Mouse (Mus musculus): ENCODE measurements at regions not wholly inside any gene's neighbourhood (a gene's known extent, or its start where the extent isn't known, plus 50 kb on each side); places are given as distances from the start of the nearest gene placed in this dataset.

DNA sequence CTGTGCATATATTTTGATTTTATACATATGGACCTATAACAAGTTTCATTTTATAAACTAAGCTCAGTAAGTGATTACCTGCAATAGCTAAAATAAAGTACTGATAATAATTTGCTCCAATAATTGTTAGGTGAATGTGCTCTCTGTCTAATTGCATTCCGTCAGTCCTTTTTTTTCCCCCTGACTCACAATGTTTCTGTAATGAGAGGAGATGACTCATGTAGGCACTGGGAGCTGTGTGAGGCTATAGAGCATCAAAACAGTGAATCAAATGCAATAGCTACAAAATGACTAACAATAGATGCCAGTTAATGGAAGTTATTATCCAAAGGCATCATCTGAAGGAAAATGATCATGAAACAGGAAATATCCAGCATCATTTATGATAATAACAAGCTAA, 451.3 kb downstream of the Epha3 start:
- Histone ChIP-seq H3K4me3 (no peak overlapping the region), H3K9me3 (no peaks in the 10 kb centered on the region), H3K4me2 (no peak overlapping the region), H3K4me1 (no peaks in the 10 kb centered on the region), H3K9ac (no peak overlapping the region), H3K27ac (no peak overlapping the region), H3K36me3 (no peaks in the 10 kb centered on the region), H3K27me3 (no peaks in the 10 kb centered on the region)
- ATAC-seq (ENCODE audit: borderline replicate concordance, extremely low read depth, low FRiP score, low TSS enrichment): no peak
- WGBS: 92% methylated on average over 1 of the region's 1 CpGs

DNA sequence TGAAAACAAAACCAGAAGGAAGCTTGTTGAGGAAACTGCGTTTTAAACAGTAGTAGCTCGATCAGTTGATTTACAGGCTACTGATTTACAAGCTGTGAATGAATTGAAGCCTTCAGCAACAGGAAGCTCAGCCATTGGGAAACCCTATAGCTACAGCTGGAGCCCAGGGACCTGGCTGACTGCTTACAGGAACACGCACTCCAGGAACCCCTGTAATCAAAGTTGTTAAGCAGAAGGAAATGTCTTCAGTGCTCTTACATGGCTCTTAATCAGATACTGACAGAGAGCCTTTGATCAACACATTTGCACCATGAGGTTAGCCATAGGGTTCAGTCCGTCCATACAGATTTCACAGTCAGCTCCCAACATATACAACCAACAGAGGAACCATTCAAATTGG, 411.7 kb downstream of the Epha3 start:
- ATAC-seq (ENCODE audit: borderline replicate concordance, extremely low read depth, low FRiP score, low TSS enrichment): peak; percentile 86; the same call in 1 of the 2 replicates
- no peaks in the 10 kb centered on the region for H3K27me3 ChIP-seq
- no peaks in the 10 kb centered on the region for H3K36me3 ChIP-seq
- H3K4me1 ChIP-seq: no peaks in the 10 kb centered on the region
- 26% methylated on average over 4 of the region's 4 CpGs for WGBS
- H3K27ac ChIP-seq: peak overlapping the region; percentile 6; the same call in 1 of the 2 replicates
- H3K4me3 ChIP-seq: no peak overlapping the region
- no peak overlapping the region for H3K9ac ChIP-seq
- H3K9me3 ChIP-seq: no peaks in the 10 kb centered on the region
- 0 out of 2 replicates have a peak overlapping the region, but pooled peaks have one; percentile 9 for H3K4me2 ChIP-seq

DNA sequence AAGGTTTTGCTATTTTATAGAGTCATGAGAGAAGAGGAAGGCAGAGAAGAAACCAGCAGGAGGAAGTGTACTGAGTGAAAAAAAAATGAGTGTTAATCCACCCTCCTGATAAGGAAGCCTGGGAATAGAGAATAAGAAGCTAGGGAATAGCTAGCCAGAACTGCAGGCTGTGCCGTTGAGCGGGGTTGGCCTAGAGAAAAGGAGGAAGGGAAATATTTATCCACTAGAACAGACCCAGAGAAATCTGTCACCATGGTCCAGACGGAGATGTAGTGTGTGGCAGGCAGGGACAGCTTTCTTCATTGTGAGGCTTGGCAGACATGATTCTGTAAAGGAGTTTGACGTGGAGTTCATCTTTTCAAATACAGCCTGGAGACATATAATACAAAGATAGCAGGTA, 397.4 kb downstream of the Epha3 start:
- H3K27ac ChIP-seq: no peak overlapping the region
- H3K4me1 ChIP-seq: no peaks in the 10 kb centered on the region
- no peaks in the 10 kb centered on the region for H3K36me3 ChIP-seq
- H3K4me3 ChIP-seq: no peak overlapping the region
- no peak for ATAC-seq (ENCODE audit: borderline replicate concordance, extremely low read depth, low FRiP score, low TSS enrichment)
- no peak overlapping the region for H3K9ac ChIP-seq
- no peaks in the 10 kb centered on the region for H3K27me3 ChIP-seq
- no peaks in the 10 kb centered on the region for H3K9me3 ChIP-seq
- WGBS: 51% methylated on average over 4 of the region's 4 CpGs
- H3K4me2 ChIP-seq: no peak overlapping the region

DNA sequence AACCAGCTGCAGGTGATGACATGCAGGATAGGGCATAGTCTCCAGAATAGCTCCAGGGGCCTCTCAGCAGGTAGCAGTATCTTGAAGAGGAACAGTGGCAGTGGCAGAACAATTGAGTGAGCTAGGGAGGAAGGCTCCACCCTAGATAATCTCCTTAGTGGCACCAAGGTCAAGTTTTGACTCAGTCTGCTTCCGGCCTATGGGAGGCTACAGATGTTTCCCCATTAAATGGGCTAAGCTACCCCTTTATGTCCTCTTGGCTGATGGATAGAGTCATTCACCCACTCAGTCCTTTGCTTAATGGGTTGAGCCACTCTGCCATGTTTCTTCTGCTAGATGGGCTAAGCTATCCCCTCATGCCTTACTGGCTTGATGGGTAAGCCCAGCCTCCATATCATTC, 395.1 kb downstream of the Epha3 start:
- no peaks in the 10 kb centered on the region for H3K9me3 ChIP-seq
- 100% methylated on average over 1 of the region's 1 CpGs for WGBS

More for the DNA sequence above, 395.1 kb downstream of the Epha3 start:
- no peaks in the 10 kb centered on the region for H3K27me3 ChIP-seq
- no peaks in the 10 kb centered on the region for H3K4me1 ChIP-seq
- no peak overlapping the region for H3K4me3 ChIP-seq
- H3K36me3 ChIP-seq: no peaks in the 10 kb centered on the region
- no peak overlapping the region for H3K9ac ChIP-seq
- no peak overlapping the region for H3K4me2 ChIP-seq
- ATAC-seq (ENCODE audit: borderline replicate concordance, extremely low read depth, low FRiP score, low TSS enrichment): no peak
- H3K27ac ChIP-seq: no peak overlapping the region
